Mouse (Mus musculus): ENCODE data around the gene Ppp1r12a.

- TF ChIP-seq CTCF (IDR thresholded peaks at IDR 0.05; ENCODE audit: control insufficient read depth, insufficient read depth, insufficient read length) (no peak), CEBPB (IDR thresholded peaks at IDR 0.05; ENCODE audit: low read depth) (no peak), USF1 (IDR thresholded peaks at IDR 0.05; ENCODE audit: low read depth) (no peak), MAX (IDR thresholded peaks at IDR 0.05) (no peak), FOSL1 (IDR thresholded peaks at IDR 0.05; ENCODE audit: insufficient read depth, low read length, poor library complexity, severe bottlenecking) (no peak)
Measured at GRCm38 (mm10) chr10:108189303-108189702, 27.3 kb downstream of the Ppp1r12a start.
